Mouse (Mus musculus): ENCODE results near the gene Olfr304. TPM values are rescaled to one million over a fixed set of nuclear protein-coding genes. Genes with fewer than 3 reads are reported as not detected.
"Not testable (repeated sequence)": the region's sequence is repeated elsewhere in the genome, so short reads cannot be mapped to it uniquely, and the experiment has no call there.

Gene Olfr304
- polyA plus RNA-seq (2015; fragmentation: Nextera tagmentation; extraction: Ambion mirVana) = not detected in 2 replicates

GRCm38 (mm10) chr7:86386558-86386957 is at the start of gene Olfr304:
Gene Olfr304 (minus strand): TSS chr7:86386658.
- Histone ChIP-seq H3K4me3 (no peak within 1 kb of the TSS), H3K4me1 (replicated peaks) (no peaks in the 10 kb centered on the region), H3K9ac (no peak within 1 kb of the TSS), H3K4me2 (no peak within 1 kb of the TSS), H3K9me3 (replicated peaks) (no peaks in the 10 kb centered on the region), H3K27me3 (no peaks in the 10 kb centered on the region), H3K27ac (no peak within 1 kb of the TSS), H3K36me3 (no peaks in the 10 kb centered on the region)
- 37% methylated on average over 1 of the region's 1 CpGs for WGBS
- ATAC-seq (replicated peaks; ENCODE audit: insufficient number of reproducible peaks, insufficient read depth, low FRiP score, low read depth) = no peak

GRCm38 (mm10) chr7:86403546-86403945 is 17.1 kb upstream of the Olfr304 start, which contains the start of gene Olfr301:
Gene Olfr301 (plus strand): TSS chr7:86403846.
- Histone ChIP-seq H3K4me3 (no peak within 1 kb of the TSS), H3K36me3 (no peaks in the 10 kb centered on the region), H3K27ac (no peak within 1 kb of the TSS), H3K9me3 (replicated peaks) (no peaks in the 10 kb centered on the region), H3K4me2 (no peak within 1 kb of the TSS), H3K27me3 (no peaks in the 10 kb centered on the region), H3K9ac (no peak within 1 kb of the TSS), H3K4me1 (replicated peaks) (no peaks in the 10 kb centered on the region)
- ATAC-seq (replicated peaks; ENCODE audit: insufficient number of reproducible peaks, insufficient read depth, low FRiP score, low read depth) = no peak
- 65% methylated on average over 2 of the region's 2 CpGs for WGBS

GRCm38 (mm10) chr7:86397689-86398088 is 11.2 kb upstream of the Olfr304 start, which contains the start of gene Olfr303:
Gene Olfr303 (minus strand): TSS chr7:86397789.
- no peak for ATAC-seq (replicated peaks; ENCODE audit: insufficient number of reproducible peaks, insufficient read depth, low FRiP score, low read depth)
- Histone ChIP-seq H3K27me3 (no peaks in the 10 kb centered on the region), H3K9ac (no peak within 1 kb of the TSS), H3K4me2 (no peak within 1 kb of the TSS), H3K4me1 (replicated peaks) (no peaks in the 10 kb centered on the region), H3K36me3 (no peaks in the 10 kb centered on the region), H3K27ac (no peak within 1 kb of the TSS), H3K9me3 (replicated peaks) (no peaks in the 10 kb centered on the region), H3K4me3 (no peak within 1 kb of the TSS)

- H3K4me1 ChIP-seq (replicated peaks) = no peaks in the 10 kb centered on the region
- no peak overlapping the region for H3K9ac ChIP-seq
- H3K27ac ChIP-seq = no peak overlapping the region
- no peak overlapping the region for H3K4me3 ChIP-seq
- no peaks in the 10 kb centered on the region for H3K27me3 ChIP-seq
- ATAC-seq (replicated peaks; ENCODE audit: insufficient number of reproducible peaks, insufficient read depth, low FRiP score, low read depth) = no peak
- 64% methylated on average over 3 of the region's 3 CpGs for WGBS
- no peak overlapping the region for H3K4me2 ChIP-seq
- no peaks in the 10 kb centered on the region for H3K36me3 ChIP-seq
- H3K9me3 ChIP-seq (replicated peaks) = no peaks in the 10 kb centered on the region
Observed at GRCm38 (mm10) chr7:86385769-86386168, 689 bp downstream of the Olfr304 start.

GRCm38 (mm10) chr7:86366828-86367227 is 19.6 kb downstream of the Olfr304 start, which contains the start of gene Olfr305:
Gene Olfr305 (minus strand): TSS chr7:86366928.
- no peak within 1 kb of the TSS for H3K27ac ChIP-seq
- H3K4me2 ChIP-seq = no peak within 1 kb of the TSS
- 75% methylated on average over 1 of the region's 1 CpGs for WGBS
- no peak for ATAC-seq (replicated peaks; ENCODE audit: insufficient number of reproducible peaks, insufficient read depth, low FRiP score, low read depth)
- H3K4me3 ChIP-seq = no peak within 1 kb of the TSS
- H3K27me3 ChIP-seq = no peaks in the 10 kb centered on the region
- no peaks in the 10 kb centered on the region for H3K4me1 ChIP-seq (replicated peaks)
- no peaks in the 10 kb centered on the region for H3K9me3 ChIP-seq (replicated peaks)
- no peaks in the 10 kb centered on the region for H3K36me3 ChIP-seq
- no peak within 1 kb of the TSS for H3K9ac ChIP-seq

GRCm38 (mm10) chr7:86346296-86346695 is 40.2 kb downstream of the Olfr304 start:
- ATAC-seq (replicated peaks; ENCODE audit: insufficient number of reproducible peaks, insufficient read depth, low FRiP score, low read depth); H3K4me1 ChIP-seq (replicated peaks); H3K9me3 ChIP-seq (replicated peaks); H3K27me3 ChIP-seq; H3K36me3 ChIP-seq; H3K27ac ChIP-seq; H3K4me2 ChIP-seq; H3K9ac ChIP-seq; H3K4me3 ChIP-seq: not testable (repeated sequence)
- 91% methylated on average over 9 of the region's 9 CpGs for WGBS

- Histone ChIP-seq H3K4me1 (replicated peaks) (no peaks in the 10 kb centered on the region), H3K4me2 (no peak overlapping the region), H3K4me3 (no peak overlapping the region), H3K36me3 (no peaks in the 10 kb centered on the region), H3K9ac (no peak overlapping the region), H3K27me3 (no peaks in the 10 kb centered on the region), H3K27ac (no peak overlapping the region), H3K9me3 (replicated peaks) (0 out of 2 replicates have a peak, but pooled peaks cover 4% of the 10 kb centered on the region)
- ATAC-seq (replicated peaks; ENCODE audit: insufficient number of reproducible peaks, insufficient read depth, low FRiP score, low read depth) = no peak
- 58% methylated on average over 3 of the region's 3 CpGs for WGBS
Observed at GRCm38 (mm10) chr7:86344253-86344652, 42.2 kb downstream of the Olfr304 start.

GRCm38 (mm10) chr7:86342881-86343565 is 43.4 kb downstream of the Olfr304 start:
- no peak overlapping the region for H3K9ac ChIP-seq
- no peaks in the 10 kb centered on the region for H3K9me3 ChIP-seq (replicated peaks)
- no peak overlapping the region for H3K4me2 ChIP-seq
- WGBS = 71% methylated on average over 14 of the region's 14 CpGs
- no peak overlapping the region for H3K4me3 ChIP-seq
- H3K4me1 ChIP-seq (replicated peaks) = no peaks in the 10 kb centered on the region
- no peak for ATAC-seq (replicated peaks; ENCODE audit: insufficient number of reproducible peaks, insufficient read depth, low FRiP score, low read depth)
- no peaks in the 10 kb centered on the region for H3K27me3 ChIP-seq
- H3K27ac ChIP-seq = no peak overlapping the region
- H3K36me3 ChIP-seq = no peaks in the 10 kb centered on the region

- Histone ChIP-seq H3K4me1 (replicated peaks) (no peaks in the 10 kb centered on the region), H3K4me2 (no peak within 1 kb of the TSS), H3K36me3 (no peaks in the 10 kb centered on the region), H3K9ac (no peak within 1 kb of the TSS), H3K27ac (no peak within 1 kb of the TSS), H3K27me3 (no peaks in the 10 kb centered on the region), H3K9me3 (replicated peaks) (no peaks in the 10 kb centered on the region), H3K4me3 (no peak within 1 kb of the TSS)
- ATAC-seq (replicated peaks; ENCODE audit: insufficient number of reproducible peaks, insufficient read depth, low FRiP score, low read depth) = no peak
- WGBS = 55% methylated on average over 1 of the region's 1 CpGs
Observed at GRCm38 (mm10) chr7:86337486-86337885, 49.0 kb downstream of the Olfr304 start, which contains the start of gene Olfr307. Gene Olfr307 (minus strand): TSS chr7:86337586.

Other genes with a start within 250 kb of the Olfr304 start
- not detected in 2 replicates for gene Vmn2r75, start 214.9 kb downstream of the Olfr304 start, polyA plus RNA-seq (2015; fragmentation: Nextera tagmentation; extraction: Ambion mirVana)
- not detected in 2 replicates for gene Vmn2r76, start 140.3 kb downstream of the Olfr304 start, polyA plus RNA-seq (2015; fragmentation: Nextera tagmentation; extraction: Ambion mirVana)
- not detected in 2 replicates for gene Olfr310, start 109.5 kb downstream of the Olfr304 start, polyA plus RNA-seq (2015; fragmentation: Nextera tagmentation; extraction: Ambion mirVana)
- gene Olfr309, start 73.0 kb downstream of the Olfr304 start, polyA plus RNA-seq (2015; fragmentation: Nextera tagmentation; extraction: Ambion mirVana) = not detected in 2 replicates
- not detected in 2 replicates for gene Olfr308, start 61.0 kb downstream of the Olfr304 start, polyA plus RNA-seq (2015; fragmentation: Nextera tagmentation; extraction: Ambion mirVana)
- not detected in 2 replicates for gene Olfr307, start 49.1 kb downstream of the Olfr304 start, polyA plus RNA-seq (2015; fragmentation: Nextera tagmentation; extraction: Ambion mirVana)
- gene Olfr305, start 19.7 kb downstream of the Olfr304 start, polyA plus RNA-seq (2015; fragmentation: Nextera tagmentation; extraction: Ambion mirVana) = not detected in 2 replicates
- gene Olfr303, start 11.1 kb upstream of the Olfr304 start, polyA plus RNA-seq (2015; fragmentation: Nextera tagmentation; extraction: Ambion mirVana) = not detected in 2 replicates
- gene Olfr301, start 17.2 kb upstream of the Olfr304 start, polyA plus RNA-seq (2015; fragmentation: Nextera tagmentation; extraction: Ambion mirVana) = not detected in 2 replicates
- not detected in 2 replicates for gene Olfr299, start 73.3 kb upstream of the Olfr304 start, polyA plus RNA-seq (2015; fragmentation: Nextera tagmentation; extraction: Ambion mirVana)
- not detected in 2 replicates for gene Olfr298, start 105.8 kb upstream of the Olfr304 start, polyA plus RNA-seq (2015; fragmentation: Nextera tagmentation; extraction: Ambion mirVana)
- not detected in 2 replicates for gene Olfr297, start 133.3 kb upstream of the Olfr304 start, polyA plus RNA-seq (2015; fragmentation: Nextera tagmentation; extraction: Ambion mirVana)
- not detected in 2 replicates for gene Olfr295, start 197.2 kb upstream of the Olfr304 start, polyA plus RNA-seq (2015; fragmentation: Nextera tagmentation; extraction: Ambion mirVana)
- not detected in 2 replicates for gene Olfr294, start 230.0 kb upstream of the Olfr304 start, polyA plus RNA-seq (2015; fragmentation: Nextera tagmentation; extraction: Ambion mirVana)